Mouse (Mus musculus) neutrophil, adult 65 days (primary cell): ENCODE results near the gene Fam151b. TPM values are rescaled to one million over a fixed set of nuclear protein-coding genes. Genes with fewer than 3 reads are reported as not detected.

Source experiments
- total RNA-seq: library from RNA; stranded (reverse); gene quantifications from 2 replicates; pipeline ENCODE4 v1.2.4, GENCODE M21; 2023

Gene Fam151b
- 3.4 and 4.1 TPM in 2 replicates for total RNA-seq

DNA sequence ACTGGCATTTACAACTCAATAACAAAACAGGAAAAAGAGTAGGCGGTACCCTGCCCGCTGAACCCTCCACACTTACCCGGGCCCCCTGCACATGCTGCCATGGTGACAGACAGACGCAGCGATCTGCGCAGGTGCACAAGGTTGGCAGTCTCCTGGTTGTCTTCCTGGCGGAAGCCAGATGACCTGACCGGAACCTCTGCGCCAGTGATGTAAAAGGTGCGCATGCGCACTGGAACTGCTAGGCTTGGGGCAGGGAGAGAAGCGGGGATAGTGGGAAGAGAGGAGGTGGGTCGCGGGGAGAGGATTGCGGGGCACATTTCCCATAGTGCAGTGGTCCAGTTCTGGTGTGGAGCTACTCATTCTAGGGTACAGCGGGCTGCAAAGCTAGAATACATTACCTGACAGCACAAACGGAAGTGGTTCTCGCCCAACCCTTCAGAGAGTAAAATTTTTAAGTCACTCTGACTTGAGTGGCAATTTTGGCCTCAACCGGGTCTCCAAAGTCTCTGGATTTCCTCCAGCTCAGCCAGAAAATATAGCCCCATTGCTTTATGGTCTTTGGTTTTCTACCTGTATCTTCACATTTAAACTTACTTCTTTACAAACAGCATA lies at the start of gene Fam151b:
Gene Fam151b (minus strand): TSS at position 164 of the 612 bp plus-strand sequence.

DNA sequence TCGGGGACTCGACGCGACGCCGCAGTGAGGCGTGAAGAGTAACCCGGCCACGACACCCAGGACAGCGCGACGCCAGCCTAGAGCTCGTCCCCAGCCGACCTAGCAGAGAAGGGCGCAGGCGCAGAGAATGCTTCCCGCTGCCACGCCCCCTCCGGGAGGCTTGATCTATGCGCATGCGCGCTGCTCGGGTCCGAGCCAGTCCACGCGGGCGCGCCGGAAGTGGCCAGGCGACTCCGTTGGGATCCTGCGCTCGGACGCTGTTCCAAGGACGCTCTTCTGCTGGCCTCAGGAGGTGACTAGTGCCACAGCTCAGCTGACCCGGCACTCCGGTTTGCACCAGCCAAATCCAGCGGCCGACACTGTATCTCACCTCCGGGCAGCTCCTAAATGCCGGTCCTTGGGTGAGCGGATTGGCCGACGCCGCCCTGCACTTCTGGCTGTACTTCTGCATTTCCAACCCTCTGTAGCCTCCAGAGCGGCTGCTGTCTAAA lies 47.0 kb upstream of the Fam151b start, which contains the start of gene Zfyve16:
Gene Zfyve16 (minus strand): TSS at position 148 of the 491 bp plus-strand sequence.

DNA sequence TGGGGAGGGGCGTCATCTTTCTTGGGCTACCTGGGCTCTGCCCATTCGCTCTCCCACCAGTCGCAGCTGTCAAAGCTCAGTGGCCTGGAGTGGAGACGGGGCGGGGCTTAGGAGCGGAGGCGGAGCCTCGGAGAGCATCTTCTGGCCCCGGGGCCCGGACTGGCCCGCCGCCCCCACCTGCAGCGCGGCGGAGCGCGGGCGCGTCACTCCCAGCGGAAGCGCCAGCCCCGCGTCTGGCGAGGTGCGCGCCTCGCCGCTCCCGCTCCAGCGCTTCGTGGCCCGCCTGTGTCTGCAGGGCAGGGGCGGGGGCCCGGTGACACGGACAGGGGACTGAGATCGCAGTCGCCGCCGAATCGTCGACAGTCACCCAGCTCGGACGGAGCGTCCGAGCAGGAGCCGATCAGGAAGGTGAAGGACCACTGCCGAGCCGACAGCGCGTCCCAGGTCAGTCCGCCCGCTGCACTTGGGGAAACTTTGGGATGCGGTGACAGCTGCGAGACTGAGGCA lies 58.0 kb downstream of the Fam151b start, which contains the start of gene Ankrd34b:
Gene Ankrd34b (plus strand): TSS at position 139 of the 507 bp plus-strand sequence.

Other genes with a start within 250 kb of the Fam151b start
- not detected in 2 replicates for gene Gm20379, start 178.0 kb downstream of the Fam151b start, total RNA-seq
- gene Dhfr, start 129.3 kb downstream of the Fam151b start, total RNA-seq: 2.9 and 3.2 TPM in 2 replicates
- 13.4 and 23.9 TPM in 2 replicates for gene Msh3, start 129.0 kb downstream of the Fam151b start, total RNA-seq
- gene Ankrd34b, start 58.1 kb downstream of the Fam151b start, total RNA-seq: not detected in 2 replicates
- 11.3 and 15.6 TPM in 2 replicates for gene Zfyve16, start 46.9 kb upstream of the Fam151b start, total RNA-seq
- not detected in 2 replicates for gene Spz1, start 92.2 kb upstream of the Fam151b start, total RNA-seq
- gene Serinc5, start 127.1 kb upstream of the Fam151b start, total RNA-seq: 22.1 and 22.7 TPM in 2 replicates